Mouse (Mus musculus): ENCODE results near the gene Cux1.

Gene Cux1

DNA sequence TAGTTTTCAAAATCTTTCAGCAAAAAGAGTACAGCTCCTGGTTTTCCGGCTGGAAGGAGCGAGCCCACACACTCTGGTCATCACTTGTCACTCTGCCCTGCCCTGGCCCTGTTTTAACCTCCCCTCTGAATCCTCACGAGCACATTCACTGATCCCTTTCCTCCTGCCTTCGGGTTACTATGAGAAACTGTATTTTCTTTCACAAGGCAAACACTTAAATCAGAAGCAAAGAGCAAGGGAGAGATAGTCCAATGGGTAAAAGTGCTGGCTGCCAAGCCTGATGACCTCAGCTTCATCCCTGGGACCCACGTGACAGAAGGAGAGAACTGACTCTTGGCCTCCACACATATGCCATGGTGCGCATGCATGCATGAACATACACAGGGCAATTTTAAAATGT, 94.0 kb downstream of the Cux1 start:
- DNase-seq (ENCODE audit: low spot score) = no peak

DNA sequence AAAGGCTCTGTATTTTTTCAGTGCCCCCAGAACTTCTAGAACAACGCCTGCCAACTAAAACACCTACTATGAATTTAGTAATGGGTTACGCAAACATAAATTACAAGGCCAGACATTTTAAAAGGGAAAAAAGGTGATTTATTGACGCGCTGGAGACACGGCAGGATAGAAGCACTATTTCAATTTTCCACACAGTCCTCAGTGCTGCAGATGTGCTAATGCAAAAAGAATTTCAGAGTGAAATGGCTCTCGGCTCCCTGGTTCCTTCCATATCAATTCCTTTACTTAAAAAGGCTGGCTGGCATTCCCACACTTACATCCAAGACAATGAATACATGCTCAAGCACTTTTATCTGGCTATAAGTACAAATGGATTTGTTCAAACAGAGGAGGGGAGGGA, 94.4 kb downstream of the Cux1 start:
- no peak for DNase-seq (ENCODE audit: low spot score)

- DNase-seq (ENCODE audit: low spot score) = peak; percentile 61
Observed at GRCm38 (mm10) chr5:136470985-136471735, 96.1 kb downstream of the Cux1 start.

- DNase-seq (ENCODE audit: low spot score) = no peak
Observed at GRCm38 (mm10) chr5:136469301-136469700, 98.0 kb downstream of the Cux1 start.

DNA sequence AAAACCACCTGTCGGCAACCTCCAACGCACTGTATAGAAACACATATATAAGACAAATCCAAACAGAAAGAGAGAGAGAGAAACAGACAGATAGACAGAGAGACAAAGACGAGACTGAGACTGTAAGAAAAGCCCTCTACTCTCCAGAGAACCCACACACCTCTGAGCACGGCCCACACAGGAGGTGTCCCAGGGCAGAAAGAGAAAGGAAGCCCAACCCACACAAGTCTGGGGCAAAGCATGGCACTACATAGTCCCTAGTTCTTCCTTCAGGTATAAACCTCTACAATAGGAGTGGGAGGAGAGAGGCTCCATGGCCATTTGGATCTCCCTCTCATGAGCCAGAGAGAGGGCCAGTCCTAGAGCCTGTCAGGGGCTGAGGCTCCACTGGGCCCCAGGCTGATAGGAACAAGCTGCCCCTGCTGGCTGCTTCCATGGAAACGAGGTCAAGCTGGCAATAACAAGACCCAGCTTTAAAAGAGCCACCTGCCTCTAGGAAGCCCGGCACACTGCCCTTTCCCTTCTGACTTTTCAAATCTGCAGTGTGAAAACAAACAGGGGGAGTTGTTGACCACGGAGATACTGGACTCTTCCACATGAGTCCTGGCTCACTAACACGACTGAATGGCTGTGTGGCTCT, 99.8 kb downstream of the Cux1 start:
- peak; percentile 41 for DNase-seq (ENCODE audit: low spot score)

- no peak for DNase-seq (ENCODE audit: low spot score)
Observed at GRCm38 (mm10) chr5:136465770-136466406, 101.4 kb downstream of the Cux1 start.

GRCm38 (mm10) chr5:136465366-136465765, 101.9 kb downstream of the Cux1 start:
- no peak for DNase-seq (ENCODE audit: low spot score)

GRCm38 (mm10) chr5:136464849-136465248, 102.4 kb downstream of the Cux1 start:
- DNase-seq (ENCODE audit: low spot score) = no peak

- no peak for DNase-seq (ENCODE audit: low spot score)
Observed at GRCm38 (mm10) chr5:136464128-136464527, 103.2 kb downstream of the Cux1 start.

GRCm38 (mm10) chr5:136462613-136463012, 104.7 kb downstream of the Cux1 start:
- DNase-seq (ENCODE audit: low spot score) = no peak

DNA sequence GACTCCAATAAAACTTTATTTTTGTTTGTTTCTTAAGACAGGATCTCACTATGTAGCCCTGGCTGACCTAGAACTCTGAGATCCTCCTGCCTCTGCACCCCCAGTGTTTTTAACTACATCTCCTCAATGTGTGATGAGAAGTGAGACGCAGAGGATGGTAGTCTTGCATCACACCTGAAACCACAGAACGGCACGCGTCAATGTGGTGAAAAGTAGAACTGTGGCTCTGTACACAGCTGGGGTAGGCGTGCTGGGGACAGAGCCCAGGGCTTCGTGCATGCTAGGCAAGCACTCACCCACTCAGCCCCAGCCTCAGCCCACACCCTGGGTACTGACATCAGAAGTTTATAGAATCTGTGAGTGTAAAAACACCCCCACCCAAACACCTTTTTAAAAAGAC, 107.4 kb downstream of the Cux1 start:
- no peak for DNase-seq (ENCODE audit: low spot score)

- no peak for DNase-seq (ENCODE audit: low spot score)
Observed at GRCm38 (mm10) chr5:136458893-136459499, 108.3 kb downstream of the Cux1 start.

- DNase-seq (ENCODE audit: low spot score) = peak; percentile 27
Observed at GRCm38 (mm10) chr5:136458102-136458863, 109.0 kb downstream of the Cux1 start.

DNA sequence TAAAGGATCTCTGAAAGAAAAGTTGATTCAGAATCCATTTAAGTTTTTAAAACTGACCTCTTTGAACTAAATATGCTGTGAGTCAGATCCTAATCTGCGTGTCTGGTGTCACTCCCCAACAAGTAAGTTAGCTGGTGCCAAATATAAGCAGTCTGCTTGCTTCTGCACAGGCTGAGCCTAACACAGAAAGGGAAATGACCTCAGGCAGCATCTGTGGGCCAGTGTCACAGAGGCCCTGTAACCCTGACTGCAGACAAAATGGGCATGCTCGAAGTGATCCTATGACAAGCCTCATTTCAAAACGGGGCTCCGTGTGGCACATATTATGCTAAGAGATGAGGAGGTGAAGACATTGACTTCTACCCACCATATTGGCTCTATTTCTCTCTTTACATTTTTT, 110.9 kb downstream of the Cux1 start:
- DNase-seq (ENCODE audit: low spot score) = no peak

- DNase-seq (ENCODE audit: low spot score) = no peak
Observed at GRCm38 (mm10) chr5:136452681-136453080, 114.6 kb downstream of the Cux1 start.

- DNase-seq (ENCODE audit: low spot score) = no peak
Observed at GRCm38 (mm10) chr5:136449801-136450200, 117.5 kb downstream of the Cux1 start.

DNA sequence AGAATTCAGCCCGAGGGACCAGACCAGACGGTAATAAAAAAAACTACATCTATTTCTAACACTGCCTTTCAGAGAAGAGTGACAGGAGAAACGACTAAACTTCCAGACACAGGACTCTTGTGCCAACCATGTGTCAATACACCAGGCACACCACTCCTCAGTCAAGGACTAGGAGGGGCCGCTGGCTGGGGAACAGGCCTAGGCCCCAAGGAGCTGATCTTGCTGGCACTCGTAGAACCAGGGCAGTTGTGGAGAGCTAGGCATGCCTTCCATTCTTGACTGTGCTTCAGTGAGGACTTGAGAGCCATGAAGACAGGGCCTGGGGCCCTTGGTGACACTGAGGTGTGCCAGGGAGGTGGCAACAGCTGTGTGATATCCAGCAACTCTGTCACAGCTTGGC, 121.3 kb downstream of the Cux1 start:
- DNase-seq (ENCODE audit: low spot score) = no peak

DNA sequence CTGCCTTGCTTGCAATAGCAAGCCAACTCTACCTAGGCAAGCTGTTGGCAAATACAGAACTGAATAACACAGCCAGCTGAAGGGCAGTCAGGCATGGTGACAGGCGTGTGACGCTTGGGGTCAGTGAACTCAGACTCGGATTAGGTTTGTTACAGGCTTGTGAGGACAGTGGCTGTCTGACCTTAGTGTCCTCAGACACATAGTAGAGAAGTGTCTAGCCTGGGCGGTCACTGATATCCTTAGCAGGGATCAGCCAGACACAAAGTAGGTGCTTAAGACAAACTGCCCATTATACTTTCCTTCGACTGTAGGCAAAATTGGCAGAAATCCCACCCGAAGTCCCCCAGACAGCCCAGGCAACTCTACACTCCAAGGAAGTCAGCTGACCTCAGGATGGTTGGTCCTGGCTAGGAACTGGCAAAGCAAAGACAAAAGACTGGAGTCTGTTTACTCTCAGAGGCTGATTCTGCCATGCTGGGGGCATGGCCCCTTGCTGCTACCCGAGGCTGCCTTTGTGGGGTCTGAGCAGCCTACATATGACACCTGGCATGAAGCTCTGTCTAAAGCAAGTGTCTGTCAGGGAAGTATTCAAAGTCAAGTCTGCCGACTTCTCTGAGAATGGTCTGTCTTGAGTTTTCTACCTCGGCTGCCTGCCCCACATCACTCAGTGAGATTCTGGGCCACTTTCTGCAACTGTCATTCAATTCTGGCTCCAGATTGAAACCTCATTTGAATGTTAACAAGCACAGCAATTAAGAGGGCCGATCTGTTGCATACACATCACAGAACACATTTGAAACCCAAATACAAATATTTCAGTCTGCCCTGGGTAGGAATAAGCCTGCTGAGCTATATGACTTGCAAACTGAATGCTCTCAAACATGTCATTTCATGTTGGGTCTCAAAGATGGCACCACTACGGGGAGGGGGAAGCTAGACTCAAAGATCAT, 124.8 kb downstream of the Cux1 start:
- DNase-seq (ENCODE audit: low spot score) = no peak

- no peak for DNase-seq (ENCODE audit: low spot score)
Observed at GRCm38 (mm10) chr5:136429647-136430046, 137.6 kb downstream of the Cux1 start.

- peak; percentile 16 for DNase-seq (ENCODE audit: low spot score)
Observed at GRCm38 (mm10) chr5:136428498-136429060, 138.7 kb downstream of the Cux1 start.

All from yolk sac, embryonic 10.5 days (tissue).